Mouse (Mus musculus): ENCODE results near the gene Orai3. TPM values are rescaled to one million over a fixed set of nuclear protein-coding genes. Genes with fewer than 3 reads are reported as not detected.

Gene Orai3
- polyA plus RNA-seq, 1 experiment from 2014 or later = 26.7 TPM

DNA sequence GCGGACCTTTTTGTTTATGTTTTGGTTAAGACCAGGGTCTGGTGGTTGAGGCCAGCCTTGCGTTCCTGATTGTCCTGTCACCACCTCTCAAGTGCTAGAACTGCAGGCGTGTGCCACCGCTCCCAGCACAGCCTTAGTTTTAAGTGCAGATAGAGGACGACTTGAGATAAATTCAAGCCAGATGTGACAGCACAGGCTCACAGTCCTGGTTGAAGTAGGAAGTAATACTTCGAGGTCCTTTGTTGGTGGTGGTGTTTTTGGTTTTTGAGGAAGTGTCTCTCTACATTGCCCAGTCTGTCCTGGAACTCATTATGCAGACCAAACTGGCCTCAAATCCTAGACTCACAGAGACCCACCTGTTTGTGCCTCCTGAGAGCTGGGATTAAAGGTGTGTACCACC is 9.9 kb upstream of the Orai3 start:
- Histone ChIP-seq H3K4me2 (ENCODE audit: low read depth, low read length) (no peak overlapping the region), H3K27ac (ENCODE audit: low read length) (0 out of 2 replicates have a peak overlapping the region, but pooled peaks have one; percentile 9), H3K9me3 (replicated peaks; ENCODE audit: control insufficient read depth, low read length) (no peaks in the 10 kb centered on the region), H3K27me3 (ENCODE audit: control insufficient read depth, insufficient read depth, low read length) (no peaks in the 10 kb centered on the region), H3K4me1 (ENCODE audit: control insufficient read depth, insufficient read depth, low read length) (peaks cover 4% of the 10 kb centered on the region; the same call in 1 of the 2 replicates), H3K36me3 (ENCODE audit: control insufficient read depth, insufficient read depth, low read length) (peaks cover 13% of the 10 kb centered on the region; the same call in 1 of the 2 replicates), H3K9ac (ENCODE audit: low read length) (no peak overlapping the region), H3K4me3 (replicated peaks; ENCODE audit: low read length) (no peak overlapping the region)
- ATAC-seq (ENCODE audit: insufficient read depth, low FRiP score) = no peak
- 51% methylated on average over 6 of the region's 6 CpGs for WGBS

DNA sequence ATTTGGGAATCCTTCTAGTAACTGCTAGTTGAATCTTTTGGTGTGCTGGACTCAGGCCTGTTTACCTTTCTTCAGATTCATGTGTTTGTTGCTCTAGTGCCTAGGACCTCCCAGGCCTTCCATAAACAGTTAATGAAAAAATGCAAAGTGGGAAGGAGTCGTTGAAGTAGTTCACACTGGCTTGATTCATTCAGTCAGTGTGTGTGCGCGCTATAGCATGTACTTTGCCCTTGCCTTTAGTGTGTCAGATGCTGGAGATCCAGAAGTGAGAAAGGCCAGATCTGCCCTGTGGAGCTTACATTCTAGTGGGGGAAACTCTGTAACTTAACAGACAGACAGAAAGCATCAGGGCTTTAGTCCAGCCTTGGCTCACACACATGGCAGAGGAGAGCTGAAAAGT is 9.1 kb upstream of the Orai3 start:
- H3K9ac ChIP-seq (ENCODE audit: low read length) = peak overlapping the region; percentile 5; the same call in 1 of the 2 replicates
- H3K36me3 ChIP-seq (ENCODE audit: control insufficient read depth, insufficient read depth, low read length) = peaks cover 13% of the 10 kb centered on the region; the same call in 1 of the 2 replicates
- H3K4me2 ChIP-seq (ENCODE audit: low read depth, low read length) = no peak overlapping the region
- WGBS = 70% methylated on average over 3 of the region's 3 CpGs
- no peaks in the 10 kb centered on the region for H3K9me3 ChIP-seq (replicated peaks; ENCODE audit: control insufficient read depth, low read length)
- H3K4me1 ChIP-seq (ENCODE audit: control insufficient read depth, insufficient read depth, low read length) = peaks cover 4% of the 10 kb centered on the region; the same call in 1 of the 2 replicates
- ATAC-seq (ENCODE audit: insufficient read depth, low FRiP score) = peak; percentile 37; the same call in 1 of the 2 replicates
- no peaks in the 10 kb centered on the region for H3K27me3 ChIP-seq (ENCODE audit: control insufficient read depth, insufficient read depth, low read length)
- H3K4me3 ChIP-seq (replicated peaks; ENCODE audit: low read length) = no peak overlapping the region
- H3K27ac ChIP-seq (ENCODE audit: low read length) = no peak overlapping the region

DNA sequence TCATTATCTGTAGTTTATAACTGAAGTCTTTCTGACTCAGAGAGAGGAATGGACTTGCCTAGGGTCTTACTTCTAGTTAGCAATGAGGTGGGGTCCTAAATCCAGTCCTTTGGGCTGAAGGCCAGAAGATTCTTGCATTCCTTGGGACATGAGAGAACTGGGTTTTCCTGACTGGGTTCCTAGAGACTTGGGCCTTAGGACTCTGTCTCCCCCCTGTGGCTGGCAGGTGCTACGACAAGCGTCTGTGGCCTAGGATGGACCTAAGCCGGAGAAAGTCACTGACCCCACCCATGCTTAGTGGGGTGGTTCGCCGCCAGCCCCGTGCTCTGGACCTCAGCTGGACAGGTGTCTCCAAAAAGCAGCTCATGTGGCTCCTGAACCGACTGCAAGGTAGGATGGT is 8.6 kb upstream of the Orai3 start:
- Histone ChIP-seq H3K9me3 (replicated peaks; ENCODE audit: control insufficient read depth, low read length) (no peaks in the 10 kb centered on the region), H3K4me2 (ENCODE audit: low read depth, low read length) (no peak overlapping the region), H3K27ac (ENCODE audit: low read length) (no peak overlapping the region), H3K4me1 (ENCODE audit: control insufficient read depth, insufficient read depth, low read length) (peaks cover 4% of the 10 kb centered on the region; the same call in 1 of the 2 replicates), H3K36me3 (ENCODE audit: control insufficient read depth, insufficient read depth, low read length) (peaks cover 16% of the 10 kb centered on the region; the same call in 1 of the 2 replicates), H3K9ac (ENCODE audit: low read length) (peak overlapping the region; percentile 5; the same call in 1 of the 2 replicates), H3K4me3 (replicated peaks; ENCODE audit: low read length) (no peak overlapping the region), H3K27me3 (ENCODE audit: control insufficient read depth, insufficient read depth, low read length) (no peaks in the 10 kb centered on the region)
- peak; percentile 71; the same call in 1 of the 2 replicates for ATAC-seq (ENCODE audit: insufficient read depth, low FRiP score)
- WGBS = 29% methylated on average over 7 of the region's 7 CpGs

GRCm38 (mm10) chr7:127763642-127764041 is 6.0 kb upstream of the Orai3 start:
- 92% methylated on average over 4 of the region's 4 CpGs for WGBS
- H3K9ac ChIP-seq (ENCODE audit: low read length) = no peak overlapping the region
- H3K9me3 ChIP-seq (replicated peaks; ENCODE audit: control insufficient read depth, low read length) = no peaks in the 10 kb centered on the region
- 0 out of 2 replicates have a peak, but pooled peaks cover 4% of the 10 kb centered on the region for H3K4me1 ChIP-seq (ENCODE audit: control insufficient read depth, insufficient read depth, low read length)
- H3K4me3 ChIP-seq (replicated peaks; ENCODE audit: low read length) = no peak overlapping the region
- ATAC-seq (ENCODE audit: insufficient read depth, low FRiP score) = no peak
- H3K27me3 ChIP-seq (ENCODE audit: control insufficient read depth, insufficient read depth, low read length) = no peaks in the 10 kb centered on the region
- H3K4me2 ChIP-seq (ENCODE audit: low read depth, low read length) = no peak overlapping the region
- H3K27ac ChIP-seq (ENCODE audit: low read length) = no peak overlapping the region
- H3K36me3 ChIP-seq (ENCODE audit: control insufficient read depth, insufficient read depth, low read length) = peaks cover 16% of the 10 kb centered on the region; the same call in 1 of the 2 replicates

DNA sequence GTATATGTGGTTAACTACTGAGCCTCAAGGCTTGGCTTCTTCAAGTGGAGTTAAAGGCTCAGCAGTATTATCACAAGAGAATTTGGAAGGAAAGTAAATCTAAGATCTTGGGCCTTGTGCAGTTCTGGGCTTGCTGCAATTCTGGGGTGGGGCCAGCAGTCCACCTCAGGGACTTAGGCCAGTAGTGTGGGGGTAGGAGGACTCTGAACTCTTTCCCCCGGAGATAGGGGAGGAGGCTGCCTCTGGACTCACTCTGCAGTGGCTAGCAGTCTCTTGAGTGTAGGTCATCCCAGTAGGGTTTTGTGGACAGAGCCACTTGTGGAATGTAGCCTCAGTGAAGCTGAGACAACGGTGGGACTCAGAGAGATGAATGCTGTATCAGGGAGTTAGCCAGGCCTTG is 3.9 kb upstream of the Orai3 start:
- H3K36me3 ChIP-seq (ENCODE audit: control insufficient read depth, insufficient read depth, low read length) = peaks cover 16% of the 10 kb centered on the region; the same call in 1 of the 2 replicates
- H3K4me2 ChIP-seq (ENCODE audit: low read depth, low read length) = no peak overlapping the region
- no peak overlapping the region for H3K9ac ChIP-seq (ENCODE audit: low read length)
- no peaks in the 10 kb centered on the region for H3K9me3 ChIP-seq (replicated peaks; ENCODE audit: control insufficient read depth, low read length)
- WGBS = 74% methylated on average over 2 of the region's 2 CpGs
- H3K27me3 ChIP-seq (ENCODE audit: control insufficient read depth, insufficient read depth, low read length) = no peaks in the 10 kb centered on the region
- H3K27ac ChIP-seq (ENCODE audit: low read length) = no peak overlapping the region
- no peak for ATAC-seq (ENCODE audit: insufficient read depth, low FRiP score)
- peaks cover 7% of the 10 kb centered on the region for H3K4me1 ChIP-seq (ENCODE audit: control insufficient read depth, insufficient read depth, low read length)
- no peak overlapping the region for H3K4me3 ChIP-seq (replicated peaks; ENCODE audit: low read length)

DNA sequence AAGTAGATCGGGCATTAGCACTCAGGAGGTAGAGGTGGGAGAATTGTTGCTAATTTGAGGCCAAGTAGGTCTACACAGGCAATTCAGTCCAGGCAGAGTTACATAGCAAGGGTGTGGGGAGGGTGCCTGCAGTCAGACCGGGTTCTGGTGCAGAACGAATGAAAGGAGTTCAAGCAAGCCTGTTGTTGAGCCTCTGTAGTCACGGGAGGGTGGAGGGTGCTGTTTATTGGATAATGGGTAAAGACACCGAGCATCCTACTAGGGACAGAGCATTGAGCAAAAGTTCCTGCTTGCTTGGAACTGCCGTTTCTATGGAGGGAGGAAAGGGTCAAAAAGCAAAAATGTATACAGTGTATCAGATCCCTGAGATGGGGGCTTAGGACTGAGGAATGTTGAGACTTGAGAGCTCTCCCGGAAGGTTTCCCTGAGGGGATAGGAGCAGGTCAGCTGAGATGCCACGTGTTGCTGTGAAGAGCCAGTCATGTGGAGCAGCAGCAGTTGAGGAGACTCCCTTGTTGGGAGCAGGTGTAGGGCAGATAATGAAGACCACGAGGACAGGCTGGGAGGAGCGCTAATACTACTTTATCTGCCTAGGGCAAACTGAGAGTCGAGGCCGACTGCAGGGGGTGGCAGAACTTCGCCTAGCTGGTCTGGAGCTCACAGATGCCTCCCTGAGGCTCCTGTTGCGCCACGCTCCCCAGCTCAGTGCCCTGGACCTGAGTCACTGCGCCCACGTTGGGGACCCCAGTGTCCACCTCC is 2.6 kb upstream of the Orai3 start:
- ATAC-seq (ENCODE audit: insufficient read depth, low FRiP score) = no peak
- H3K4me3 ChIP-seq (replicated peaks; ENCODE audit: low read length) = no peak overlapping the region
- no peaks in the 10 kb centered on the region for H3K27me3 ChIP-seq (ENCODE audit: control insufficient read depth, insufficient read depth, low read length)
- H3K27ac ChIP-seq (ENCODE audit: low read length) = no peak overlapping the region
- H3K9ac ChIP-seq (ENCODE audit: low read length) = no peak overlapping the region
- H3K4me2 ChIP-seq (ENCODE audit: low read depth, low read length) = no peak overlapping the region
- peaks cover 16% of the 10 kb centered on the region; the same call in 1 of the 2 replicates for H3K36me3 ChIP-seq (ENCODE audit: control insufficient read depth, insufficient read depth, low read length)
- H3K9me3 ChIP-seq (replicated peaks; ENCODE audit: control insufficient read depth, low read length) = no peaks in the 10 kb centered on the region
- H3K4me1 ChIP-seq (ENCODE audit: control insufficient read depth, insufficient read depth, low read length) = peaks cover 11% of the 10 kb centered on the region
- 75% methylated on average over 17 of the region's 17 CpGs for WGBS

- Histone ChIP-seq H3K27ac (ENCODE audit: low read length) (no peak overlapping the region), H3K4me1 (ENCODE audit: control insufficient read depth, insufficient read depth, low read length) (peaks cover 11% of the 10 kb centered on the region), H3K4me2 (ENCODE audit: low read depth, low read length) (no peak overlapping the region), H3K9ac (ENCODE audit: low read length) (no peak overlapping the region), H3K4me3 (replicated peaks; ENCODE audit: low read length) (no peak overlapping the region), H3K36me3 (ENCODE audit: control insufficient read depth, insufficient read depth, low read length) (peaks cover 12% of the 10 kb centered on the region; the same call in 1 of the 2 replicates), H3K27me3 (ENCODE audit: control insufficient read depth, insufficient read depth, low read length) (no peaks in the 10 kb centered on the region), H3K9me3 (replicated peaks; ENCODE audit: control insufficient read depth, low read length) (no peaks in the 10 kb centered on the region)
- WGBS = 93% methylated on average over 19 of the region's 19 CpGs
- ATAC-seq (ENCODE audit: insufficient read depth, low FRiP score) = no peak
These were observed 1.8 kb upstream of the Orai3 start for GRCm38 (mm10) chr7:127767671-127768345.

GRCm38 (mm10) chr7:127768346-127768996 is 1.1 kb upstream of the Orai3 start:
- WGBS = 53% methylated on average over 13 of the region's 13 CpGs
- no peak; the same call in 1 of the 2 replicates for ATAC-seq (ENCODE audit: insufficient read depth, low FRiP score)
- H3K4me3 ChIP-seq (replicated peaks; ENCODE audit: low read length) = no peak overlapping the region
- peak overlapping the region; percentile 67; the same call in 1 of the 2 replicates for H3K27ac ChIP-seq (ENCODE audit: low read length)
- H3K4me2 ChIP-seq (ENCODE audit: low read depth, low read length) = no peak overlapping the region; the same call in 1 of the 2 replicates
- peaks cover 9% of the 10 kb centered on the region; the same call in 1 of the 2 replicates for H3K36me3 ChIP-seq (ENCODE audit: control insufficient read depth, insufficient read depth, low read length)
- H3K4me1 ChIP-seq (ENCODE audit: control insufficient read depth, insufficient read depth, low read length) = peaks cover 11% of the 10 kb centered on the region
- H3K27me3 ChIP-seq (ENCODE audit: control insufficient read depth, insufficient read depth, low read length) = no peaks in the 10 kb centered on the region
- H3K9me3 ChIP-seq (replicated peaks; ENCODE audit: control insufficient read depth, low read length) = no peaks in the 10 kb centered on the region
- no peak overlapping the region for H3K9ac ChIP-seq (ENCODE audit: low read length)

Data from stomach, embryonic 16.5 days (tissue).